Mouse (Mus musculus): ENCODE results near the gene Sfta2. TPM values are rescaled to one million over a fixed set of nuclear protein-coding genes. Genes with fewer than 3 reads are reported as not detected.
A peak's percentile ranks its signal among the peaks of the same experiment; 100 is the strongest.

Sfta2 gene
- total RNA-seq, 2 experiments from 2014 or later, result not detected

DNA sequence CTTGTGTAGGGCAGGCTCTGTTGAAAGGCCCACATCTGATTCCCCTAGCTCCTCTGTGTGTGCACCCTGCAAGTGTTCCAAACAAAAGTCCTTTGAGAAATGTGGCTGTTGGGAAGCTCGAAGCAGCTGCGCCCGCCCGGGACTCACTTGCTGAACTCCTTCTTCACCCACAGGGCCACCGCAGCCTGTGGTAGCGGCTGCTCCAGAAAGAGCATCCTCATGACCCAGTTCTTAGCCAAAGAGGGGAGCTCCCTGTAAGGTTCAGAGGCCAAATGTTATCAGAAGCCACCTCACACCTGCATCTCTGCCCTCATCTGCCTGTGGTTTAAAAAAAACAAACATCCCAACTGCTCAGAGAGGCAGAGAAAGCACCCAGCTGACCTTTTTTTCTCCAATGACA lies 70.5 kb downstream of the Sfta2 start:
- intact Hi-C loops (cut with DNase I), result loop anchor here (10.0 kb wide), 1 partner anchor 583 kb away; the partner anchor contains the start of gene Rpp21

DNA sequence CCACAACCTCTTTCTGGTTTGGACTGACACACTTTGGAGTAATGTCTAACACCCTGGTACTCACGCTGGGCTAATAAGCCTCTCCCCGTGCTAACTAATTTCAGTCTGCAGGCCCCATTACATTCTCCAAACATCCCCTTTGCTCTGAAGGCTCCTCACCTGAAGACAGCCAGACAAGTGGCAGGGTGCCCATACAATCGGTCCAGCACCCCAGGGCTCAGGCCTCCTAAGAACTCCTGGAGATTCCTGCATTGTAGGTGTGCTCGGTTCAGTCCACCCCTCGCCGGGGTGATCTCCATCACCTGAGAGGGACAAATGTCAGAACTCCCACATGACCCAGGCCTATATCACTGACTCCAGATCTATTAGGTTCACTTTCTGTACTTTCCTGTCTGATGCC lies 71.2 kb downstream of the Sfta2 start:
- intact Hi-C loops (cut with DNase I), result loop anchor here (10.0 kb wide), 1 partner anchor 582 kb away; the partner anchor contains the start of gene Rpp21

More for the DNA sequence above, 70.5 kb downstream of the Sfta2 start:
- DNase-seq, result no peak

DNA sequence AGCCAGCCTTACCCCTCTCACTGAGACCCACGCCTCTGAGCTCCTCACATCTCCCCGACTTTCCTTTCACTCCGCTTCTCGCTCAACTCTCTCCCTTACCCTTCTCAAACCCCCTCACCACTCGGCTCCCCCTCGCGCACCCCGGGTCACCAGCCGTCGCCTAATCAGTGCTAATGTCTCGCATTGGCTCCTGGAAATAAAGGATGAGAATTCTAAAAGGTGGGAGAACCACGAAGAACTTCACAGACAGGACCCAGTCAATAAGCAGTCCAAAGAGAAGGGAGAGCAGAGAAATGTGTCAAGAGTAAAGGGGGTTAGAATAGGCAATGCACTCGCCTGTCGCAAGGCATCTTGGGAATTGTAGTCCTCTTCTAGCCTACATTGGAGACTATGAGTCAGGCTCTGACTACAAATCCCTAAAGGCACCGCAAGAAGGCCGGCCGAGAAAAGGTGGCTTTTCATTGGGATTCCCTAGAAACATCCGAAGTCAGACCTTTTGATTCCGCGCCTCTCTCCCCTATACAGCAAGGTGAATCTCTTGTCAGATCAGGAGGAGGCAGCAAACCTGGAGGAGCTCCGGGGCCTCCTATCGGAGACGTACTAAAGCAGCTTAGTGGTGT lies 72.2 kb downstream of the Sfta2 start, which contains the start of gene Gtf2h4:
Gene Gtf2h4 (minus strand): TSS at position 324 of the 620 bp plus-strand sequence.
- DNase-seq, result peak; percentile 79 to 82
- intact Hi-C loops (cut with DNase I), result loop anchor here (10.0 kb wide), 1 partner anchor 581 kb away; the partner anchor contains the start of gene Rpp21

More for the DNA sequence above, 71.2 kb downstream of the Sfta2 start:
- no peak for DNase-seq

DNA sequence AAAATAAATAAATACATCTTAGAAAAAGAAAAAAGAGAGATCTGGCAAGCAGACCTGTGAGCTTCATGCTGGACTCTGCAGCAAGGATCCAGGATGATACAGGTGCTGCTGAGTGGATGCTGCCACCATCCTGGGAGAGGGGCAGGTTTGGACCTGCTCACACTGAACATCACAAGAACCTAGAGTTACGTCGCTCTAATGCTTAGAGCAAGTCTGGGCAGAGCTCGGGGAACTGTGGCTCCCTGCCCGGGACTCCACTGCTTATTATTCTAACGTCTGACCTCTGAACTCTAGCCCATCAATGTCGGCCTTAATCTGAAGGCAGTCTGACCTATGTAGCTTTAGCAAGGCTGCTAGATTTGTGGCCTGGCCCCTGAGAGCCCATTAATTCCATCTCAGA lies 79.2 kb downstream of the Sfta2 start:
- DNase-seq, result no peak

DNA sequence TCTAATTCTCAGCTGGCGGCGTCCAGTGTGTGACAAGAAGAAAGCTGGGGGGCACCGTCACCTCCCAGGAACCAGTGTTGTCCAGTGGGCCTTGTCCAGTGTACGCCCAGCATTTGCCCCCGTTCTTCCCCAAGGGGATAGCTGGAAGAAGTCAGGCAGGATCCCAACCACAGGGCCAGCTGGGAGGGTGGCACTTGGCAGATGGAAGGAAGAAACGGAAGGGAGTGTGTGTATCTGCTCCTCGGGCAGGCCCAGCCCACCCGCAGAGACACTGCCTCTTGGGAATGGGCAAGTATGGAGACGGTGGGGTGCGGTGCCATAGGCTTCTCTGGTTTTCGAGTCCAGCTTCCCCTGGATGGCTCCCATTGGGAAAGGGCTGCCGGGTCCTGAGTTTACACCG lies 80.6 kb downstream of the Sfta2 start:
- intact Hi-C loops (cut with DNase I), result no loop called here
- no peak for DNase-seq

More for the DNA sequence above, 79.2 kb downstream of the Sfta2 start:
- intact Hi-C loops (cut with DNase I), result no loop called here

DNA sequence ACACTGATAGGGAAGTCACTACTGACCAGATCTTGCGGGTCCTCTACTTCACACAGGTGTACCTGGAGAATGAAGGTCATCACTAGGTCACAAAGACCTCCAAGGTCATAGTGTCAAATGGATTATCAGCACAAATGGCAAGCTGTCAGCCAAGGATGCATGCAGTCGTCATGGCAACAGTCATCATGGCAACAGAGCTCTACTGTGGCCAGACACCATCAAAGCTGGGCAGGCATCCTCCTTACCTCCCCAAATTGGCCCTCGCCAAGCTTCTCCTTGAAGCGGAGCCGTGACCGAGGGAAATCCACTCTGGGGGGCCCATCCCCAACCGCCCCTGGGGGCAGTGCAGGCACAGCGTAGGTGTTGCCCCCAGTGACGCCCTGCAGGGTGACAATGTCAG lies 83.7 kb downstream of the Sfta2 start:
- no peak for DNase-seq
- intact Hi-C loops (cut with DNase I), result no loop called here

DNA sequence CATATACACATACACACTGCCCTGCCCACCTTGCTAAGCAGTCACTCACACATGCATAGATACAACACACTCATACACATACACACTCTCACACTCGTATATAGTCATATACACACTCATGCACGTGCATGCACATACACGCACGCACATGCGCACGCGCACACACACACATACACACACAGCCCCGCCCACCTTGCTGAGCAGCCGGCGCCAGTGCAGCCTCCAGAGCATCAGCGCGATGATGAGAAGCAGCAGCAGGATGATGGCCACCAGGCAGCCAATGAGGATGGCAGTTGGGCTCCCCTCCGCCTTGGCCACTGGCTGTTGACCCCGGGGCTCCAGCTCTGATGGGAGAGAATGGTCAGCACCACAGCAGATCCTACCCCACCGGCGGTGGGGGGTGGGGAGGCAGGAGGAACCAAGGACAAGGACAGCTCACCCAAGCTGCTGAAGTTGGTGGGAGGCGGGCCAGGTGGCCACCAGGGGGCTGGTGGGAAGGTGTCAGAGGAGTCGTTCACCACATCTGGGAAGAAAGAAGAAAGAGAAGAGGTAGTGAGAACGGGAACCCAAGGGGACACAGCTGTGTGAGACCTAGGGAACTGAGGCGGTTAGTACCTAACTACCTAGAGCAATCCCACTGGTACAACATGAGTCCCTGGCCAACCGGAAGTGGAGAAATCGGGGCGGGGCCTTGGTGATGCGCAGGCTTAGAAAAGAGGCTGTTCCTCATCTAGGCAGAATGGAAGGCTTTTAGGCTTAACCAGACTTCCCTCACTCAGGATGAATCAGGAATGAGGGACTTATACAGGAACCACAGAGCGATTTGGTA lies 87.2 kb downstream of the Sfta2 start:
- DNase-seq, result no peak
- intact Hi-C loops (cut with DNase I), result no loop called here

DNA sequence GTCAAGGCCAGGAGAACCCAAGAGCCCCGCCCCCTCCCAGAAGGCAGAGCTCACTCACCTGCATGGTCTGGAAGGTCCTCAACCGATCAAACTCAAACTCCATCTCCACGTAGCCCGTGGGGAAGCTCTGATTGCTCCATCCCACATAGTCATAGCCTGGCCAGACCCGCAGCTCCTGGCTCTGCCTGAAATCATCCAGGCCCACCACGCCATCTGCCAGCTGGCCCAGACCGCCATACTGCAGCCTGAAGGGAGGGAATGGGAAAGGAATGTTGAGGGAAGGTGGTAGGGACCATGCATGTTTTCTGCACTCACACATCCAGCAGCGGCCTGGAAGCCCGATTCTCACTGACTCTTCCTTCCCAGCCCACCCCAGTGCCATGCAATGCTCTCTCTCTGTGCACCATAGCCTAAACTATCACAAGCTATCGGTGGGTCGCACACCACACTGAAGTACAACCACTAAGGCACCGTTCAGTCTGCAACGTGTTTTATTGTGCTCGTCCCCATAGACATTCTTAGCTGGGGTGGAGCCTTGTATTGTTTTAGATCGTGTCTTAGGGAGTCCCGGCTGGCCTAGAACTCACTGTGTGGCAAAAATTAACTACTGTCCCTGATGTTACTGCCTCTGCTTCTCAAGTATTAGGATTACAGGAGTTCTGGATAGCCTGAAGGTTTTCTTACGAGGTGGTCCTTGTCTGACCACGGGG lies 88.7 kb downstream of the Sfta2 start:
- no peak for DNase-seq
- intact Hi-C loops (cut with DNase I), result no loop called here

DNA sequence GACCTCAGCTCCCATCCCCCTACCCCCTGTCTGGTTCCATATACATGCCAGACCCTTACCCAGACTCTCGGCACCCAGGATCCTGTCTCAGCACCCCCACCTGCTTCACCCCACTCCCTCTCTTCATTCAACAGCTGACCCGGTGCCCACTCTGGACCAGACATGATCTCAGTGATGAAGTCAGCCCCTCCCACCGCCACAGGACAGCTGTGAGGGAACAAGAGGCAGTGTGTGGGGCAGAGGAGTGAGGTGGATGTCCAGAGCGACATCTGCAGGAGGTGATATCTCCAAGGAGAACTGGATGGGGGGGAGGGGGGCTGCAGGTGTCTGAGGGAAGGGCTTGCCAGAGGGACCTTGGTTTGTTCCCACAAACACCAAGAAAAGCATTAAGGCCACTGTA lies 90.5 kb downstream of the Sfta2 start:
- intact Hi-C loops (cut with DNase I), result no loop called here
- DNase-seq, result no peak

DNA sequence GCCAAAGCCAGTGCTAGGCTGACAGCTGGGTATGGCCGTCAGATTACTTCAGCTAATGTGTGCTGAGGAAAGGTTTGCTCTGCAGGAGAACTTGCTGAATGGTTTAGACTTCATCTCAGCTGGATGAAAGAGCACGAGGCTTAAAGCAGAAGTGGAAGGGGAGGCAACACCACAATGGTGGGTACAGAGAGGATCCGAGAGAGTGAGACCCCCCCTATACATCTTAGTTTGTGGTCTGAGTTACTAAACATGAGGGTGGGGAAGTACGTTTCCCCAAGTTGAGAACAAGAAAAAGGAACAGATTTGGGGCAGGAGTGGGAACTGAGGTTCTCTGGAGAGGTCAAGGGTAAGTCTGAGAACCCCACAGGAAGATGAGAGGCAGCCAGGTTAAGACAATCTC lies 91.0 kb downstream of the Sfta2 start:
- intact Hi-C loops (cut with DNase I), result no loop called here
- no peak for DNase-seq

DNA sequence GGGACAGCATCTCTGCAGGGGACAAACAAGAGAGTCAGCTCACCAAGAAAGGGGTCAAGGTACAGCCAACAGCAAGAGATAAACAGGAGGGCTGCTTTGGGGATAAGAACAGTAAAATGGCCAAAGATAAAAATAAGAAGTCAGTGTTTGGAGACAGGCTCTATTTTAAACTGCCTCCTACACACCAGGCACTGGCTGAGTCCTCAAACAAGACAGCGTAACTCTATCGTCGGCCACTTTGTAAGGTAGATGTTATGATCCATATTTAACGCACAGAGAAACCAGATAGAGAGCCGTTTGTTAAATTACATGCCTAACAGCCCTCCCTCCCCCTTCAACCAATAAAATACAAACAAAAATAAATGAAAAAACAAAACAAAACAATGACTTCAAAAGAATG lies 92.6 kb downstream of the Sfta2 start:
- intact Hi-C loops (cut with DNase I), result no loop called here
- no peak for DNase-seq

DNA sequence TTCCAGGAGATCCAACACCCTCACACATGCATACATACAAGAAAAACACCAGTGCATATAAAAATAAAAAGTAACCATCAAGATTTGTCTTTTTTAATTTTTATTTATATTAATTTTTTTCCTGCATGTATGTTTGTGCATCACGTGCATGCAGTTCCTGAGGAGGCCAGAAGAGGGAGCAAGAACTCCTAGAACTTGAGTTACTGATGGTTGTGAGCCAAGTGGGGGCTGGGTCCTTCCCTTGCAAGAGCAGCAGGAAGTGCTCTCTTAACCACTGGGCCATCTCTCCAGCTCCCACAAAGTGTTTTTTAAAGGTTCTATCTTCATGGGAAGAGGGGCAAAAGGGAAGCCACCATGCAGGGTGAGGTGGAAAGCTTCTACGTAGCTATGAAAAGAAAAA lies 93.9 kb downstream of the Sfta2 start:
- intact Hi-C loops (cut with DNase I), result no loop called here
- DNase-seq, result no peak

DNA sequence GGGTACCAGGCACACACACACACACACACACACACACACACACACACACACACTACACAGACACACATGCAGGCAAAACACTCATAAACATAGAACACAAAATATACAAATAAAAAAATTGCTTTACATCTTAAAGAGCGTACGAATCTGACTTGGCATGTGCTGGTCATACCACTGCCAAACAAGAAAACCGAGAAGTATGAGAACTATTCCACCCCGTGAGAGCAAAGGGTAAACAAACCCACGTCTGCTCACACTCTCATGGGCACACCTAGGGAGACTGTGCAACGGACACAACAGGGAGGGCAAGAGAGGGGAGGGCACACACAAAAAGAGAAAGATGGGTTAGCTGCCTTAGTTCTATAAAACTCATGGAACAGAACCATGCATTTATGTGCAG lies 95.3 kb downstream of the Sfta2 start:
- DNase-seq, result no peak
- intact Hi-C loops (cut with DNase I), result no loop called here

DNA sequence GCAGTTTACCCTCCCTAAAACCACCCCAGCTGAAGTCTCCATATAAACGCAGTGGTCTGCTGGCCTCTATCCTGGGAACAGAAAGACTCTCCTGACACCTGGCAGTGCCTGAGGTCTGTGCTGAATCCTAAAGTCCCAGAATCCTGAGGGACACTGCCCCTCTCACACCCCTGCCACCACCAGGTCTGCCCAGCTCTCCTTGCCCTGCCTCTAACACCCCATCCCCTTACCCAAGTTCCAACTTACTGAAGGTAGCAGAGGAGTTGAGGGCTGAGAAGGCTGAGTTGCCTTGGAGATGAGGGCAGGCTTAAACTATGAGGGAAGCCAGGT lies 96.0 kb downstream of the Sfta2 start:
- DNase-seq, result no peak
- intact Hi-C loops (cut with DNase I), result no loop called here

DNA sequence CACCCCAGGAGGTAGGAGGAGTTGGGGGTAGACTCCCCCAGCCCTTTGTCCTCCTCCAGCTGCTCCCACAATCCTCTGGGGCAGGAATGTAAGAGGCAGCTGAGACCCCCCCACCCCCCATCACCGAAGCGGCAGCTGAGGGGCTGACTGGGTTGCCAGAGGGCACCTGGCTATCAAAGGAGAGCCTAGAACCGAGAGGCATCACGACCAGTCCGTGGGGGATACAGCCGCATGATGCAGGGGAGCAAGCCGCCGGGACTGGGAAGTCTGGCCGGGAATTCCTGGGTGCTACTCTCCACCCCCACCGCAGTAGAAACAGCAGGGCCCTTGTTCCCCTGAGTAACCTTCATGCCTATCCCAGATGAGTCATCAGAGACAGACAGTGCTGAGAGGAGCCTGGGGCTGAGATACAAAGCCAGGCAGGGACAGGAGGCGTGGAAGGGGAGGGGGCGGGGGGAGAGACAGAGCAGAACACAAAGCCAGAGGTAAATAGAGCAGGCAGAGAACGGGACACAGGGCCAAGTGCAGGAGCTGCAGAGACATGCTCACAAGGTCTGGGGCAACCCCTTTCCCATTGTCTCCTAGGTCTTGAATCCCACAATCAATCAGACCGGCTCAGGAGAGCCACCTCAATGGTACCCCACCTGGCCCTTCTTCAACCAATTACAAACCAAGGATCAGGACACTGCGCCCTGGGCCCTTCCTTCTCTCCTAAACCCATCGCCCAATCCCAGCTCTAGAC lies 96.6 kb downstream of the Sfta2 start:
- intact Hi-C loops (cut with DNase I), result no loop called here
- peak; percentile 10 to 30 for DNase-seq

DNA sequence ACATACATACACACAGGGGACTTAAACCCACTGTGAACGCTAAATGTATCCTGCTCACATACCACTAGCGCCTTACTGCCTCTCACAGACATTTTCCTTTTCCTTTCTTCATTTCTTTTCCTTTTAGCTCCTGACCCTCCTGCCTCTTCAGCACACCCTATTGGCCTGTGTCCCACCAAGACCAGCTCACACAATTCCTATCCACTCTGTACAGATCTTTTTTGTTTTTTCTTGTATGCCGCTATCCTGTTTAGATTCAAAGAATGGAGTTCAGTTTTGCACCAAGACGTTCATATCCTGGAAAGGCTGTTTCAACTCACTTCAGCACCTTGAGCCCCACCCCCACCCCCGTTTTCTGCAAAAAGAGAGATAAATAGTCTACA lies 97.1 kb downstream of the Sfta2 start:
- no peak for DNase-seq
- intact Hi-C loops (cut with DNase I), result no loop called here

DNA sequence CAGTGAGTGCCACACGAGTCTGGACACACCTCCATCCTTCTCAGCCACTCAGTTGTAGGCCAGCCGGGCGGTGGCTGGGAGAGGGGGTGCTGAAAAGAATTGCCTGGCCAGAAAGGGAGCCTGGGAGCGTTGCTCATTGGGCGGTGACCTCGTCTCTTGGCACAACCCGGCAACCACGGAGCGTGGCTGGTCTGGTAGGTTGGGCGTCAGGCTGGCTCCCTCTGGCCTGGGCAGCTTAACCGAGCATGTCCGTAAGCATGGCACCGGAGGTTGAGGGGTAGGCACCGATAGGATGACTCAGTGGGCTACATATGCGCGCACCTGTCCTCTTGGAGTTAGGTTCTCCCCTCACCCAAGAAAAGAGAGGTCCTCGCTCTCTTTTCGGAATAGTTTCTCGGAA lies 98.6 kb downstream of the Sfta2 start:
- intact Hi-C loops (cut with DNase I), result no loop called here
- DNase-seq, result peak; percentile 70 to 80

Measured in heart, postnatal 36 days (tissue).